Mouse (Mus musculus) hindbrain, embryonic 14.5 days (tissue): ENCODE results near the gene Wfikkn2. TPM values are rescaled to one million over a fixed set of nuclear protein-coding genes. Genes with fewer than 3 reads are reported as not detected.

Experiments
- ATAC-seq: fragments of 200-750 bp; cut with Nextera tagmentation; 2 replicates; pipeline ENCODE4 v1.8.0; 2017; ENCODE audit warnings: moderate number of reproducible peaks, mild to moderate bottlenecking, moderate TSS enrichment, moderate library complexity; ENCODE audit not compliant: low FRiP score
- DNase-seq: peaks from one replicate; pipeline ENCODE4 v3.0.0-alpha.2; 2015; ENCODE audit warnings: low spot score
- H3K27ac ChIP-seq: fragments of 300-500 bp; sonication (generic); 2 replicates; pipeline ENCODE4 v1.5.1; 2014; ENCODE audit warnings: mild to moderate bottlenecking, moderate library complexity
- H3K27me3 ChIP-seq: fragments of 300-500 bp; sonication (generic); 2 replicates; pipeline ENCODE4 v1.6.1; 2014; ENCODE audit warnings: mild to moderate bottlenecking, low read length, mixed read lengths; ENCODE audit not compliant: control insufficient read depth, insufficient read depth
- H3K36me3 ChIP-seq: fragments of 300-500 bp; sonication (generic); replicated peaks from 2 replicates; pipeline ENCODE4 v1.6.1; 2014; ENCODE audit not compliant: control insufficient read depth, insufficient read depth
- H3K4me1 ChIP-seq: fragments of 300-500 bp; sonication (generic); replicated peaks from 2 replicates; pipeline ENCODE4 v1.6.1; 2014; ENCODE audit warnings: antibody characterized with exemption, low read length, mixed read lengths; ENCODE audit not compliant: control insufficient read depth, insufficient read depth
- H3K4me2 ChIP-seq: fragments of 300-500 bp; sonication (generic); replicated peaks from 2 replicates; pipeline ENCODE4 v1.6.1; 2014; ENCODE audit warnings: mild to moderate bottlenecking, moderate library complexity
- H3K4me3 ChIP-seq: fragments of 300-500 bp; sonication (generic); replicated peaks from 2 replicates; pipeline ENCODE4 v1.5.1; 2014; ENCODE audit warnings: mild to moderate bottlenecking, low read length
- H3K9ac ChIP-seq: fragments of 300-500 bp; sonication (generic); 2 replicates; pipeline ENCODE4 v1.6.1; 2014
- H3K9me3 ChIP-seq: fragments of 300-500 bp; sonication (generic); 2 replicates; pipeline ENCODE4 v1.6.1; 2016; ENCODE audit warnings: low read length; ENCODE audit not compliant: control insufficient read depth
- WGBS: fragments of 180-500 bp; shearing (Covaris S2); extraction: QIAGEN DNeasy Blood & Tissue Kit; methylation state at CpG from one replicate; pipeline ENCODE4 v1.1.7; 2014; 5-methylcytosine and 5-hydroxymethylcytosine counted together
- polyA plus RNA-seq: library from polyadenylated mRNA; unstranded; fragments of >200 nt; fragmentation: Nextera tagmentation; extraction: Ambion mirVana; gene quantifications from 2 replicates; pipeline ENCODE4 v1.2.1, GENCODE M21; 2014

The Wfikkn2 gene
- polyA plus RNA-seq, 1 experiment from 2014 or later, result 6.8 TPM

DNA sequence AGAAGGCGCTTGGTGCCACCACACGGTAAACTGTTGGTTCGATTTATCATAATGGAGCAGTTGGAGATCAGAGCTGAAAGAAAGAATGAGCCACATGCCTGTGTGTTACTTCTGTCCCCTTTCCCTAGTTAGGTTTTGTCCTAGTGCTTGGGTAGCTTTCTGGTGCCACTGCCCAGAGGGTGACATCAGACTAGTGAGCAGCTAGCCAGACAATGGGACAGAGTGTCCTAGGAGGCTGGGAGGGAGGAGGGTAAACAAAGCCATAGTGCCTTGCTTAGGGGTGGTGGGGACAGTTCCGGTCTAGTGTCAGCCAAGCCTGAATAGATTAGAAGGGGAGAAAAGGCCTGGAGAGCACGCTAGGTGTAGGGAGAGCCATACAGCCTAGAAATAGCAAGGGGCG lies 12.4 kb downstream of the Wfikkn2 start:
- Histone ChIP-seq H3K36me3 (no peaks in the 10 kb centered on the region), H3K27ac (no peak overlapping the region), H3K4me3 (no peak overlapping the region), H3K27me3 (no peaks in the 10 kb centered on the region), H3K4me2 (no peak overlapping the region), H3K4me1 (peaks cover 10% of the 10 kb centered on the region; the same call in 1 of the 2 replicates), H3K9me3 (no peaks in the 10 kb centered on the region), H3K9ac (no peak overlapping the region)
- ATAC-seq (no peak), DNase-seq (no peak)
- WGBS, result 47% methylated on average over 6 of the region's 6 CpGs

DNA sequence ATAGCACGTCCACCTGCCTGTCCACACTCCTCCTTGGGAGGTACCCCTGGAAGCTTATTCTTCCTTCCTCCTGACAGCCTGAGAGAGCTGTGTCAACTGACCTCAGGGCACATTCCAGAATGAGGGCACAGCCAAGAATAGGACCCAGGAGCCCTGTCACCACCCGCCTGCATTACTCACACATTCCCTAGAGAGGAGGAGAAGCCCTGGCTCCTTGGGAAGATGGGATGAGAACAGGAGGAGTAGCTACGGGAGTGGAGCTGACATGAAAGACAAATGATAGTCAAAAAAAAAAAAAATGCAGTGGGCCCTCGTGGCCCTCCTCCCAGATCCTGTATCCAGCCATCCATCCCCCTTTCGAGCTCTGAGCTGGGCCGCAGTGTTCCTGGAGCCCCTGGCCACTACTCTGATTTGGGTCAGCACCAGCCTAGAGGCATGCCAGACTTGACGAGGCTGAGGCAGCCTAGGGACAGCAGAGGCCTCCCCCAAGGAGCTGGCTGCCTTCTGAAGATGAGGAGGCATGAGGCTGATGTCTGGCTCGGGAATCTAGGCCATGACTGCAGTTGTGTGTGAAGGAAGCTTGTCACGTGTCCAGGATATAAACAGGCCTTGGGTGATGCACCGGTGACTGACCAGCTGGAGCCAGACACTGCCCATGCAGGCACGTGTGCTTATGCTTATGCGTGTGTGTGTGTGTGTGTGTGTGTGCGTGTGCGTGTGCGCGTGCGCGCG lies 13.8 kb downstream of the Wfikkn2 start:
- H3K27ac ChIP-seq, result no peak overlapping the region
- no peak overlapping the region for H3K4me3 ChIP-seq
- H3K36me3 ChIP-seq, result no peaks in the 10 kb centered on the region
- 78% methylated on average over 19 of the region's 19 CpGs for WGBS
- no peak for ATAC-seq
- no peak for DNase-seq
- no peaks in the 10 kb centered on the region for H3K27me3 ChIP-seq
- H3K9me3 ChIP-seq, result no peaks in the 10 kb centered on the region
- no peak overlapping the region for H3K9ac ChIP-seq
- H3K4me1 ChIP-seq, result peaks cover 13% of the 10 kb centered on the region; the same call in 1 of the 2 replicates
- H3K4me2 ChIP-seq, result no peak overlapping the region

DNA sequence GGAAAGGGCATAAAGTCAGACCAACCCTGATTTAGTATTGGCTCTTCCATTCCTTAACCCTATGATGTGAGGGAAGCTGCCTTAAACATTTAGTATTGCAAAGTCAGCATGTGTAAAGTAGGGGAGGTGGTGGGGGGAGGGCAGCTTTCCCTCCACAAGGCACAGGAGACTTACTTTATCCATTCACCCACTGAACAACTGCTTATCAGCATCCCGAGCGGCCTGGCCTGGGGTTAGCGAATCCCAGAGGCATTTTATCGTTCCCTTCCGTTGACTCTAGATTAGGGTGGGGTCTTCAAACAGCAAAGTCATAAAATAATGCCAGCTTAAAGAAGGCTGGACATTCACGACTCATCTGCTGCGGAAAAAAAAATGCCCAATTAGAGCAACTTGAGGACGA lies 15.6 kb downstream of the Wfikkn2 start:
- H3K4me3 ChIP-seq, result no peak overlapping the region
- H3K9me3 ChIP-seq, result no peaks in the 10 kb centered on the region
- DNase-seq (no peak), ATAC-seq (no peak)
- 84% methylated on average over 8 of the region's 8 CpGs for WGBS
- no peak overlapping the region for H3K27ac ChIP-seq
- no peak overlapping the region for H3K9ac ChIP-seq
- H3K27me3 ChIP-seq, result no peaks in the 10 kb centered on the region
- H3K4me2 ChIP-seq, result no peak overlapping the region
- H3K36me3 ChIP-seq, result no peaks in the 10 kb centered on the region
- H3K4me1 ChIP-seq, result peaks cover 9% of the 10 kb centered on the region; the same call in 1 of the 2 replicates

DNA sequence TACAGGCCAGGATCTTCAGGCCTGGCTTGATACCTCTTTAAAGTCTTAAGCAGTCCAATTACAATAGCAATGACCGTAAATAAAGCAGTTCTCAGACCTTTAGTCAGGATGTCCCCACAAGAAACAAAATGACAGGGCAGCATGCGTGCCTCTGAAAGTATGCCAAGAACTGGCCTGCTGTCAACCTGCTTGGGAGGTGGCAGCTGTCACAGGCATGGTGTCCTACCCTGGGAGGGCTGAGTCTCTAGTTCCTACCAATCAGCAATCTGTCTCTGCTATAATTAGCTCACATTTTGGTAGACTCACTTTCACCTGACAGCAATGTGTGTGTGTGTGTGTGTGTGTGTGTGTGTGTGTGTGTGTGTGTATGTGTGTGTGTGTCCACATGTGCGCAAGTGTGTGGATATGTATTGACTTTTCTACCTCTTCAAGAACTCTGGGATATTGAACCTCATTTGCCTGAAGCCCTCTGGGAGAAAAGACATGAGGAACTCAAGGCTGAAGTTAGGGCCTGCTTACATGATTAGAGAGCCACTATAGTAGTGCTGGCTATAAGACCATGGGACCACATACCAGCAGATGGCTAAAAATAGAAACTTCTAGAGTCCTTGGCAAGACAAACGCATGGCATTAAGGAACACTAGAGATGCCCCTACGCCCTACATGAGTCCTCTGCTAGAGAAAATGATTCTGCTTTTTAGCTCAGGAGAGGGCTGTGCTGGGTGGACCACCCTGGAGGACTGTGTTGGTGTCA lies 16.4 kb downstream of the Wfikkn2 start:
- Histone ChIP-seq H3K4me2 (no peak overlapping the region), H3K27me3 (no peaks in the 10 kb centered on the region), H3K36me3 (no peaks in the 10 kb centered on the region), H3K27ac (0 out of 2 replicates have a peak overlapping the region, but pooled peaks have one; percentile 3), H3K4me1 (peaks cover 9% of the 10 kb centered on the region; the same call in 1 of the 2 replicates), H3K4me3 (no peak overlapping the region), H3K9me3 (no peaks in the 10 kb centered on the region), H3K9ac (no peak overlapping the region)
- DNase-seq (no peak), ATAC-seq (no peak)
- WGBS, result 85% methylated on average over 5 of the region's 5 CpGs

DNA sequence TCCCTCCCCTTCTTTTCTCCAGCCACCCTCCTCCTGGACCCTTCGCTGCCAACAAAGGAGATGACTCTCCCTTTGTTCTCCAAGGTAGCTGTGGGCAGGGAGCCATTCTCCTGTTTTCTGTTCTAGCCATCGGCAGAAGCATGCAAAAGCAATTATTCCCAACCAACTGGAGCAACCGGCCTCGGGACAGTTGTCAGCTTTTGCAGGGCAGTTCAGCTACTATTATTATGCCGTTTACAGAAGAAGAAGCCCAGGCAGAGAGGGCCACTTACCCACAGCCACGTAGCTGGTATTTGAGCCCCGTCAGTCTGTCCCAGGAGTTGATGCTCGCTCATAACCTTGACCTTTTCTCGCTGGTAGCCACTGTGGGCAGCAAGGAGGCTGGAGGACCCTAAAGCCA lies 17.4 kb downstream of the Wfikkn2 start:
- H3K27me3 ChIP-seq, result no peaks in the 10 kb centered on the region
- H3K36me3 ChIP-seq, result no peaks in the 10 kb centered on the region
- WGBS, result 19% methylated on average over 9 of the region's 9 CpGs
- no peak for DNase-seq
- no peak overlapping the region for H3K4me2 ChIP-seq
- H3K4me3 ChIP-seq, result no peak overlapping the region
- H3K9ac ChIP-seq, result no peak overlapping the region
- H3K27ac ChIP-seq, result peak overlapping the region; percentile 43
- ATAC-seq, result no peak
- H3K4me1 ChIP-seq, result peaks cover 9% of the 10 kb centered on the region; the same call in 1 of the 2 replicates
- H3K9me3 ChIP-seq, result no peaks in the 10 kb centered on the region

DNA sequence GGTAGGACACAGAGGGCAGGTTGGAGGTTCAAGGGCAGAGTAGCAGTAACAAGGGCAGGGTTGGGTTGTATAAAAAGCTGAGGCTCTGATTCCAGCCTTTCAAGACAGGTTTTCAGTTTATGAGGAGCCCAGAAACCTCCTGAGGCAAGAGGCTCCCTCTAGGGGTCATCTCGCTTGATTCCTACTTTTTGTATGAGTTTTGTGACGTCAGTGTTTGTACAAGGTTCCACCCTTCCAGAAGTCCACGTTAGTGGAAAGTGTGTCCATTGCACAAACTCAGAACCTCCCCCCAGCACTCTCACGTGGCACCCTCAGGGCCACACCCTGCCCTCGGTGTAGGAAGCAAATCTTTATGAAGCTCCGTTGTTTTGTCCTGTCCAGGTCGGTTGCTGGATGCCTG lies 19.8 kb downstream of the Wfikkn2 start:
- Histone ChIP-seq H3K4me1 (peaks cover 9% of the 10 kb centered on the region; the same call in 1 of the 2 replicates), H3K9ac (no peak overlapping the region), H3K27ac (no peak overlapping the region), H3K27me3 (no peaks in the 10 kb centered on the region), H3K9me3 (no peaks in the 10 kb centered on the region), H3K36me3 (no peaks in the 10 kb centered on the region), H3K4me3 (no peak overlapping the region), H3K4me2 (no peak overlapping the region)
- DNase-seq (no peak), ATAC-seq (no peak)
- 40% methylated on average over 7 of the region's 7 CpGs for WGBS

DNA sequence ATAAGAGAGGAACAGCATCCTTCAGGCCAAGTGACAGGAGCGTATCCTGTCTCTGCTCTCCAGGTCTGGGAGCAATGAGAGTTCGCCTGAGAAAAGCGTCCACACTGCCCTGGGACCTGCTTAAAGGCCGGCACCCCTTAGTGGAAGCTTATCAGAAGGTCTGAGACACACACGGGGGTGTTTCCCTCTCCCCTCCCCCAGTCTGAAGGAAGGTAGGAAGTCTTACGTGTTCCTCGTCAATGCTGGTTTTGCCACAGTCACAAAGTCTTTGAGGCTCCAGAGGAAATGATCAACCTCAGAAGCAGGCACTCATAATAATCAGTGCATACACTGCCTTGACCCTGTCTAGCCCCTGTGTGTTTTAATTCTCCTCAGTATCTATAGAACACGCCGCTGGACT lies 22.3 kb downstream of the Wfikkn2 start:
- H3K4me2 ChIP-seq, result no peak overlapping the region
- ATAC-seq (no peak), DNase-seq (no peak)
- peaks cover 4% of the 10 kb centered on the region; the same call in 1 of the 2 replicates for H3K4me1 ChIP-seq
- H3K36me3 ChIP-seq, result no peaks in the 10 kb centered on the region
- H3K4me3 ChIP-seq, result no peak overlapping the region
- no peaks in the 10 kb centered on the region for H3K9me3 ChIP-seq
- H3K27ac ChIP-seq, result no peak overlapping the region
- WGBS, result 87% methylated on average over 9 of the region's 9 CpGs
- H3K9ac ChIP-seq, result no peak overlapping the region
- no peaks in the 10 kb centered on the region for H3K27me3 ChIP-seq

DNA sequence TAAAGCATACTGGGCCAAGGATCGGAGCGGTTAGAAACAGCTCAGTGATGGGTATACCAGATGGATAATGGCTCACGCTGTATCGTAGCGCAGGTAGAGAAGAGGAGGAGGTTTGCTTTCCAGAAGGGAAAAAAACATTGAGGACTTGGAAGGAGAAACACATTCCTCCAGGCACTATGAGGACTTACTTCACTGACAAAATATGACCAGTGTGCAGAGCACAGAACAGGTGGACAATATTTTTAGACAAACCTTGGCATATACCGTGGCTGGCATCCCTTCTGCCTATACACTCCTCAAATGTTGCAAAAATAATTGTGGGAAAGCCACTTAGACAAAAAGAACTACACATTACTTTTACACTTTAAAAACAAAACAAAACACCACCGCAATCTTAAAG lies 24.5 kb downstream of the Wfikkn2 start:
- no peak overlapping the region for H3K9ac ChIP-seq
- no peak overlapping the region for H3K27ac ChIP-seq
- no peaks in the 10 kb centered on the region for H3K27me3 ChIP-seq
- ATAC-seq (no peak), DNase-seq (no peak)
- no peaks in the 10 kb centered on the region for H3K4me1 ChIP-seq
- no peak overlapping the region for H3K4me3 ChIP-seq
- H3K9me3 ChIP-seq, result no peaks in the 10 kb centered on the region
- WGBS, result 92% methylated on average over 7 of the region's 7 CpGs
- H3K36me3 ChIP-seq, result 0 out of 2 replicates have a peak, but pooled peaks cover 2% of the 10 kb centered on the region
- no peak overlapping the region for H3K4me2 ChIP-seq

DNA sequence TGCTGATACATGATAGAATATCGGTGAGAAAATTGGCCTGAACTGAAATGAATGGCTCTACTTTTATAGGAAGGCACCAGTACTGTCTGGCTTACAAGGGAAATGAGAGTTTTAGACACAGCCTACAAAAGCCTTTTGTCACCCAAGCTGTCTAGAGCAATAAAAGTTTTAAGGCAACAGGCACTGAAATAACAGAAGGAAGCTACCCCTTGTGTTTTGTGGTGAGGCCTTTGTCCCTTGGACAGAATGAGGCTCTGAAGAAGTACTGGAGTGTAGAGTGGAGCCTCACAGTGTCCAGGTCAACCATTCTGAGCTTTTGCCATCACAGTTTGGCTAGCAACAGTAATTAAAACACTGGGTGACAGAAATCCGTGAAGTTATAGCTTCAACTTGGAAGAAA lies 29.6 kb downstream of the Wfikkn2 start:
- ATAC-seq, result no peak
- no peak overlapping the region for H3K4me2 ChIP-seq
- H3K9ac ChIP-seq, result no peak overlapping the region
- peak overlapping the region; percentile 21; the same call in 1 of the 2 replicates for H3K27ac ChIP-seq
- peaks cover 23% of the 10 kb centered on the region for H3K36me3 ChIP-seq
- H3K4me1 ChIP-seq, result peaks cover 18% of the 10 kb centered on the region
- 18% methylated on average over 2 of the region's 2 CpGs for WGBS
- H3K27me3 ChIP-seq, result no peaks in the 10 kb centered on the region
- H3K9me3 ChIP-seq, result no peaks in the 10 kb centered on the region
- no peak overlapping the region for H3K4me3 ChIP-seq
- no peak for DNase-seq
